Mouse (Mus musculus): ENCODE measurements around the gene Fibcd1.

DNA sequence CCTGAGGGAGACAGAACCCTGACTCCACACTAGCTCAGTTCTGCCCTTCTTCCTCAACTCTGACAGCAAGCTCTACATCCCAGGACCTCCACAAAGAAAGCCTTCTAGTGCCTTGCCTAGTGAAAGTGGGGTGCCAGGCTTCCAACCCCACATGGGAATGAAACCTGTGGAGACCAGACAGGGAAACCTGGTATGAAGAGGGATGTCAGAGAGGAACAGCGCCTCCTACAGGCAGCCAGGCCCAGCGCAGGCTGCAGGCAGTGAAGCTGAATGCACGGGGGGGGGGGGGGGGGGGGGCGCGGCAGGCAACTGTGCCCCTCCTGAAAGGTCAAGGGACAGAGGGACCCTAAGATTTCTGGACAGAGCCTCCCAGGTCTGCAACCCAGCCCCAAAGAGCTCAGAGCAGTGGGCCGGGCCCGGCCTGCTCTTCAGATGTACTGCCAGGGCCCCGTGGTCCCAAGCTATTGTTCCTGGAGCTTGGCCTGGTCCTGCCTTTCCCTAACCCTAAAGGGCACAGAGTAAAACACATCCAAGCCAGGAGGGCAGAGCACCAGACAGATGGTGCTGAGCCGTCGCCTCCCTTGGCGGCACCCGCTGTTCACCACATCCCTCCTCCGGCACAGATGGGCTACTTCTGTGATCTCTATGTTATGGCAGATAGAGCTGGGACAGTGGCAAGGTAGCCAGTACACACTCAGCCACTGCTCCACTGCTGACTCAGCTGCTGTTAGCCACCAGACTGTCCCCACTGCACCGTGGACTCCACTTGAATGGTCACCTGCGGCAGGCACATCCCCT lies 21.7 kb downstream of the Fibcd1 start:
- TF ChIP-seq POLR2A (IDR thresholded peaks at IDR 0.05; ENCODE audit: control insufficient read depth, low read depth, low read length) (no peak), CTCF (IDR thresholded peaks at IDR 0.05; ENCODE audit: control insufficient read depth, insufficient read depth, insufficient replicate concordance, low read depth, low read length) (peak; percentile 79)

Data from testis, adult 2 months (tissue).